Mouse (Mus musculus): ENCODE results near the gene Por. TPM values are rescaled to one million over a fixed set of nuclear protein-coding genes. Genes with fewer than 3 reads are reported as not detected.

Por gene
- polyA plus RNA-seq, 1 experiment from 2014 or later, result 99.7 TPM

GRCm38 (mm10) chr5:135715624-135716023, 45.8 kb downstream of the Por start:
- no peak overlapping the region for H3K4me3 ChIP-seq (replicated peaks)
- H3K9ac ChIP-seq, result no peak overlapping the region
- H3K27ac ChIP-seq (replicated peaks), result no peak overlapping the region
- WGBS, result 51% methylated on average over 10 of the region's 10 CpGs
- no peaks in the 10 kb centered on the region for H3K9me3 ChIP-seq (replicated peaks)
- ATAC-seq (ENCODE audit: insufficient number of reproducible peaks, low FRiP score, low TSS enrichment, low read depth), result no peak
- H3K4me2 ChIP-seq (replicated peaks), result no peak overlapping the region
- peaks cover 17% of the 10 kb centered on the region; the same call in 1 of the 2 replicates for H3K4me1 ChIP-seq
- no peaks in the 10 kb centered on the region for H3K27me3 ChIP-seq
- peaks cover 22% of the 10 kb centered on the region for H3K36me3 ChIP-seq

DNA sequence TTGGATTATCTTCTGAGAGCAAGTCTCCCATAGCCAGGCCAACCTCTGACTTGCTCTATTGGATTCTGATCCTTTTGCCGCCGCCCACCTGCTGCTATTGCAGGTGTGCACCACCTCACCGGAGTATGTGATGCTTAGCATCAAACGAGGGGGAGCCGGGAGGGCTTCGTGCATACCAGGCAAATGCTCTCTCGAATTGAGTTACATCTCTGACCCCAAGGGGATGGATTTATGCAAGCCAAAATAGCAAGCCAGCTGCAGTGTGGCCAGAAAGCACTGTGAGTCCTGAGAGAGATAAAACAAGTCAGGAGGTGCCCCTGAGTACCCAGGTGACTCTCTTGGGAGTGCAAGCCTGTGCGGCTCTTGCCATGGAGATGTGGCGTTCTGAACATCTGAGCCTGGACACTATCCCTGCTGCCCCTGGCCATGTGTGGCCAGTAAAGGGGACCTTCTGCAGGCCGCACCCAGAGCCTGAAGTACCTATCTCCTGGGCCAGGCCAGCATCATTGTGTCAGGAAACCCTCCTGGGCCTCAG, 49.8 kb downstream of the Por start:
- Histone ChIP-seq H3K36me3 (peaks cover 22% of the 10 kb centered on the region), H3K27ac (replicated peaks) (no peak overlapping the region), H3K27me3 (no peaks in the 10 kb centered on the region), H3K4me2 (replicated peaks) (no peak overlapping the region), H3K4me3 (replicated peaks) (no peak overlapping the region), H3K4me1 (peaks cover 24% of the 10 kb centered on the region), H3K9me3 (replicated peaks) (no peaks in the 10 kb centered on the region), H3K9ac (no peak overlapping the region)
- ATAC-seq (ENCODE audit: insufficient number of reproducible peaks, low FRiP score, low TSS enrichment, low read depth), result no peak
- WGBS, result 66% methylated on average over 10 of the region's 10 CpGs

GRCm38 (mm10) chr5:135720121-135720520, 50.3 kb downstream of the Por start:
- Histone ChIP-seq H3K27ac (replicated peaks) (no peak overlapping the region), H3K4me3 (replicated peaks) (no peak overlapping the region), H3K4me1 (peaks cover 29% of the 10 kb centered on the region), H3K4me2 (replicated peaks) (no peak overlapping the region), H3K36me3 (peaks cover 22% of the 10 kb centered on the region), H3K9me3 (replicated peaks) (no peaks in the 10 kb centered on the region), H3K9ac (no peak overlapping the region), H3K27me3 (no peaks in the 10 kb centered on the region)
- no peak for ATAC-seq (ENCODE audit: insufficient number of reproducible peaks, low FRiP score, low TSS enrichment, low read depth)
- 65% methylated on average over 3 of the region's 3 CpGs for WGBS

DNA sequence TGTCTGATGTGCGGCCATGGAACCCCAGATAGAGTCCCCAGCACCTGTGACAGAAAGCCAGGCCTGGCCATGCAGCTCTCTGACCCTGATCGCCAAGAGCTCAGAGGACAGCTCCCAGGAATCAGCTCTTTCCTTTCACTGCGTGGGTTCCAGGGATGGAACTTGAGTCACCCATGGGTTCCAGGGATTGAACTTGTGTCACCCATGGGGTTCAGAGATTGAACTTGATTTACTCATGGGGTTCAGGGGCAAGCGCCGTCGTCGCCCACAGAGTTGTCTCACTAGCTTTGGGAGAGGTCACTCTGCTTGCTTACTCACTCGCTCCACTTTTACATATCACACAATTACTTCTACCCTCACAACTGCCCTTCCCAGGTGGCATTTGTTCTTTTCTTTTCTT, 51.2 kb downstream of the Por start:
- no peak for ATAC-seq (ENCODE audit: insufficient number of reproducible peaks, low FRiP score, low TSS enrichment, low read depth)
- peaks cover 20% of the 10 kb centered on the region for H3K36me3 ChIP-seq
- no peak overlapping the region for H3K27ac ChIP-seq (replicated peaks)
- H3K4me2 ChIP-seq (replicated peaks), result no peak overlapping the region
- no peaks in the 10 kb centered on the region for H3K9me3 ChIP-seq (replicated peaks)
- H3K27me3 ChIP-seq, result no peaks in the 10 kb centered on the region
- H3K9ac ChIP-seq, result no peak overlapping the region
- H3K4me3 ChIP-seq (replicated peaks), result no peak overlapping the region
- 93% methylated on average over 8 of the region's 8 CpGs for WGBS
- H3K4me1 ChIP-seq, result peaks cover 39% of the 10 kb centered on the region

- Histone ChIP-seq H3K9me3 (replicated peaks) (no peaks in the 10 kb centered on the region), H3K4me1 (peaks cover 47% of the 10 kb centered on the region), H3K27me3 (no peaks in the 10 kb centered on the region), H3K27ac (replicated peaks) (0 out of 2 replicates have a peak overlapping the region, but pooled peaks have one; percentile 17), H3K36me3 (peaks cover 10% of the 10 kb centered on the region), H3K4me3 (replicated peaks) (no peak overlapping the region), H3K4me2 (replicated peaks) (no peak overlapping the region), H3K9ac (no peak overlapping the region)
- no peak for ATAC-seq (ENCODE audit: insufficient number of reproducible peaks, low FRiP score, low TSS enrichment, low read depth)
- 52% methylated on average over 11 of the region's 11 CpGs for WGBS
Observed at GRCm38 (mm10) chr5:135722121-135722520, 52.3 kb downstream of the Por start.

DNA sequence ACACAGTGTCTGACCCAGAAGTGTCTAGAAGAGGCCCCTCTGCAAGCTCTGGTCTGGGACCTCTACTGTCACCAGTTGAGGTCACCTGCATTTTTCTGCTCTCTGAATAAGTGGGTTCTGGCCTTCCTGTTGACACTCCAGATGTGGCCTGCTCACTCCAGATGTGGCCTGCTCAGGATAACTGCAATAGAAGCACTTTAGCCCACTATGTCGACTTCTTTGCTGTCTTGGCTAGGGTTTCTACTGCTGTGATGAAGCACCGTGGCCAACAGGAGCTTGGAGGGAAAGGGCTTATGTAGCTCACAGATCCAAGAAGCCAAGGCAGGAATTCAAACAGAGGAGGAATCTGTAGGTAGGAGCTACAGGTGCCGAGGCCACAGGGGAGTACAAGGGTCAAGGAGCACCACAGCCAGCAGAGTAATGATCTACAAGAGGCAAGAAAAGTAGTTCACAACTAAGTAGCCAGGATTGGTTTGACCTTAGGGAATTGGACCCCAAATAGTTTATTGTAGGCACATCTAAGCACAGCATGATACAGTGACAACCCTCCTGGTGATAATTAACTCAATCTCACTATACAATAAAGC, 53.4 kb downstream of the Por start:
- Histone ChIP-seq H3K4me3 (replicated peaks) (no peak overlapping the region), H3K9me3 (replicated peaks) (no peaks in the 10 kb centered on the region), H3K4me1 (peaks cover 50% of the 10 kb centered on the region), H3K27ac (replicated peaks) (no peak overlapping the region), H3K36me3 (peaks cover under 1% of the 10 kb centered on the region; the same call in 1 of the 2 replicates), H3K9ac (no peak overlapping the region), H3K27me3 (no peaks in the 10 kb centered on the region), H3K4me2 (replicated peaks) (no peak overlapping the region)
- ATAC-seq (ENCODE audit: insufficient number of reproducible peaks, low FRiP score, low TSS enrichment, low read depth), result no peak
- 60% methylated on average over 3 of the region's 3 CpGs for WGBS

- Histone ChIP-seq H3K27ac (replicated peaks) (peak overlapping the region; percentile 71), H3K27me3 (no peaks in the 10 kb centered on the region), H3K4me3 (replicated peaks) (no peak overlapping the region), H3K9ac (no peak overlapping the region), H3K9me3 (replicated peaks) (no peaks in the 10 kb centered on the region), H3K36me3 (peaks cover 6% of the 10 kb centered on the region), H3K4me1 (peaks cover 48% of the 10 kb centered on the region), H3K4me2 (replicated peaks) (peak overlapping the region; percentile 36; the same call in 1 of the 2 replicates)
- WGBS, result 12% methylated on average over 9 of the region's 9 CpGs
- ATAC-seq (ENCODE audit: insufficient number of reproducible peaks, low FRiP score, low TSS enrichment, low read depth), result no peak
Observed at GRCm38 (mm10) chr5:135724536-135725322, 54.9 kb downstream of the Por start.

GRCm38 (mm10) chr5:135725391-135725841, 55.6 kb downstream of the Por start:
- 9% methylated on average over 8 of the region's 8 CpGs for WGBS
- no peaks in the 10 kb centered on the region for H3K27me3 ChIP-seq
- no peaks in the 10 kb centered on the region for H3K9me3 ChIP-seq (replicated peaks)
- peak overlapping the region; percentile 36 for H3K4me2 ChIP-seq (replicated peaks)
- H3K4me1 ChIP-seq, result peaks cover 43% of the 10 kb centered on the region
- H3K36me3 ChIP-seq, result peaks cover 13% of the 10 kb centered on the region
- peak overlapping the region; percentile 12 for H3K4me3 ChIP-seq (replicated peaks)
- peak; percentile 71; the same call in 1 of the 2 replicates for ATAC-seq (ENCODE audit: insufficient number of reproducible peaks, low FRiP score, low TSS enrichment, low read depth)
- H3K27ac ChIP-seq (replicated peaks), result peak overlapping the region; percentile 71
- H3K9ac ChIP-seq, result no peak overlapping the region

- Histone ChIP-seq H3K9me3 (replicated peaks) (no peaks in the 10 kb centered on the region), H3K27ac (replicated peaks) (peak overlapping the region; percentile 71), H3K4me2 (replicated peaks) (peak overlapping the region; percentile 36), H3K4me3 (replicated peaks) (peak overlapping the region; percentile 12), H3K4me1 (peaks cover 43% of the 10 kb centered on the region), H3K9ac (no peak overlapping the region), H3K27me3 (no peaks in the 10 kb centered on the region), H3K36me3 (peaks cover 19% of the 10 kb centered on the region)
- no peak for ATAC-seq (ENCODE audit: insufficient number of reproducible peaks, low FRiP score, low TSS enrichment, low read depth)
- WGBS, result 34% methylated on average over 6 of the region's 6 CpGs
Observed at GRCm38 (mm10) chr5:135725991-135726390, 56.2 kb downstream of the Por start.

DNA sequence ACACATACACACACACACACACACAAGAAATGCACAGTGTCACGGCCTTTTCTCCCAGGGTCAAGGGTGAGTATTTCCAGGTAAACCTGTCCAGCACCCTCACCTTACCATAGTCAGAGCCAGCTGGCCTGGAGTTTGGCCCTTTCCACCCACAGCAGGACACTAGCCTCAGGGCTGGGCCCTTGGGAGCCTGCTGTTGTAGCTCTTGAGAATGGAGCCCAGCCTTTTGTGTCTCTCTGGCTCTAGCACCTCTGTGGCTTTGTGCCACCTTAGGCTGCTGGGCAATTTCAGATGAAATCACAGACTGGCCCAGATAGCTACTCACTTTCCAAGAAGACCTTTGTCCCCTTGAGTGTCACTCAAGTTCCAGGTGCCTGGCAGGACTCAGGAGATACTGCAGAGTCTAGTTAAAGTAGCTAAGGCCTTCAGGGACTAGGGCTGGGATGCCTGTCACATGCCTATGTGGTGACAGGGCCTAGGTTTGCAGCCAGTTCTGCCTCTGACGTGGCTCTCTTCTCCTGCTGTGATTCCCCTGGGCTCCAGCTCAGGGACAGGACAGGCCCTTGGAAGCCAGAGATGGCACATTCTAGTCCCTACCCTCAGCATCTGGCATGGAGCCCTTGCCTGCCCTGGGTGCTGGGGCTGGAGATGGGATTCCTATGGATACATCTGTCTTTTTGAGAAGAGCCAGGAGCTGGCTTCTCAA, 57.0 kb downstream of the Por start:
- Histone ChIP-seq H3K4me3 (replicated peaks) (no peak overlapping the region), H3K4me2 (replicated peaks) (no peak overlapping the region), H3K4me1 (peaks cover 43% of the 10 kb centered on the region), H3K27ac (replicated peaks) (no peak overlapping the region), H3K9me3 (replicated peaks) (no peaks in the 10 kb centered on the region), H3K36me3 (peaks cover 27% of the 10 kb centered on the region), H3K9ac (no peak overlapping the region), H3K27me3 (no peaks in the 10 kb centered on the region)
- WGBS, result 69% methylated on average over 2 of the region's 2 CpGs
- ATAC-seq (ENCODE audit: insufficient number of reproducible peaks, low FRiP score, low TSS enrichment, low read depth), result no peak

DNA sequence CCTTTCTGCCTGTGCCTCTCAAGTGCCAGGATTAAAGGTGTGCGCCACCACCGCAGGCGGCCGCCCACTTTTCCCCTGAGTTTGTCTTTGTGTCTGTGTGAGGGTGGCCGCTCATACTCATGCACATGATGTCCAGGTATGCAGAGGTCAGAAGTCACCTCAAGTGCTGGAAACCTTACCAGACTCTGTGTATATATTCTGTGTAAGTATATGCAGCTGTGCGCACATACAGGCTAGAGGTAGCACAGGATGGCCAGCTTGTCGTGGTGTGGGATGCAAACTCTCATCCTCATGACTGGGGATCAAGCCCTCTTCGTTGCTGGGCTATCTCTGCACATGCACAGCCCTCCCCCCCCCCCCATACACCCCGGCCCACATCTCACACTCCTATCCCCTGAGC, 58.0 kb downstream of the Por start:
- peaks cover 35% of the 10 kb centered on the region for H3K4me1 ChIP-seq
- peaks cover 37% of the 10 kb centered on the region for H3K36me3 ChIP-seq
- H3K4me2 ChIP-seq (replicated peaks), result no peak overlapping the region
- no peaks in the 10 kb centered on the region for H3K9me3 ChIP-seq (replicated peaks)
- H3K27me3 ChIP-seq, result no peaks in the 10 kb centered on the region
- no peak overlapping the region for H3K9ac ChIP-seq
- ATAC-seq (ENCODE audit: insufficient number of reproducible peaks, low FRiP score, low TSS enrichment, low read depth), result no peak
- WGBS, result 91% methylated on average over 9 of the region's 9 CpGs
- H3K4me3 ChIP-seq (replicated peaks), result no peak overlapping the region
- H3K27ac ChIP-seq (replicated peaks), result no peak overlapping the region
